Mouse (Mus musculus): ENCODE data around the gene Mlf2. TPM values are rescaled to one million over a fixed set of nuclear protein-coding genes. Genes with fewer than 3 reads are reported as not detected.

Gene Mlf2
- total and polyA plus RNA-seq, 3 experiments: 154 to 340 TPM; not detected in 1

DNA sequence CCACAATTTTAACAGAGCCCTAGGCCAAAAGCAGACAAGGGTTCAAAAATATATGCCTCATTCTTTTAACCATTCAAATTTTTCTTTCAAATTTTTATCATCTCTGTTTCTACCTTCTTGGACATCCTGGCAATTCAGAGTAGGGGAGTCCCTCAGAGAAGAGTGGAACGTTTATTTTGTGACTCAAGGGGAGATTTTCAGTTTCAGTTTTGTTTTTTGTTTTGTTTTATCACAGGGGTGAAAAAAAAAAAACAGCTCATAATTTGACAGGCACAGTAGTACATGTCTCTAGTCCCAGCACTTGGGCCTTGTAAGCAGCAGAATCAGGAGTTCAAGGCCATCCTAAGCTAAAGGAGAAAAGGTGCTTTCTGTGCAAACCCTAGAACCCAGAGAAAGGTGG lies 23.4 kb upstream of the Mlf2 start:
- no peak overlapping the region for H3K27ac ChIP-seq (ENCODE audit: control insufficient read depth, low read depth, low read length)
- DNase-seq (ENCODE audit: low read depth, low spot score): no peak
- H3K36me3 ChIP-seq (ENCODE audit: control insufficient read depth in 1 of 2, insufficient read depth in 2 of 2, low read length in 2 of 2): peaks cover 0 to 4% of the 10 kb centered on the region in 2 experiments; a peak in 2 of 4 replicates
- TF ChIP-seq CHD1 (IDR thresholded peaks at IDR 0.05; ENCODE audit: low read depth, low read length) (no peak), MYB (IDR thresholded peaks at IDR 0.05; ENCODE audit: low read depth, low read length) (no peak), CHD2 (IDR thresholded peaks at IDR 0.05; ENCODE audit: low read length) (no peak), MAFK (IDR thresholded peaks at IDR 0.05; ENCODE audit: borderline replicate concordance, low read depth, low read length) (no peak), POLR2AphosphoS5 (IDR thresholded peaks at IDR 0.05; ENCODE audit: borderline replicate concordance, low read depth, low read length) (no peak), ZMIZ1 (IDR thresholded peaks at IDR 0.05; ENCODE audit: low read depth, low read length) (no peak)
- H3K9ac ChIP-seq (ENCODE audit: control insufficient read depth, low read depth, low read length, poor library complexity, severe bottlenecking): no peak overlapping the region
- no peaks in the 10 kb centered on the region for H3K27me3 ChIP-seq (ENCODE audit: control insufficient read depth in 1 of 2, insufficient read depth in 2 of 2, low read length in 2 of 2)
- H3K79me2 ChIP-seq (ENCODE audit: control insufficient read depth, insufficient read depth, low read length, poor library complexity): peaks cover 2% of the 10 kb centered on the region; the same call in 1 of the 2 replicates
- H3K4me1 ChIP-seq (ENCODE audit: control insufficient read depth in 1 of 2, insufficient read depth in 2 of 2, low read length in 2 of 2): peaks cover 0 to 8% of the 10 kb centered on the region in 2 experiments; a peak in 3 of 4 replicates
- H3K9me3 ChIP-seq (replicated peaks; ENCODE audit: insufficient read depth, low read length): no peaks in the 10 kb centered on the region
- no peak overlapping the region for H3K4me3 ChIP-seq (ENCODE audit: control insufficient read depth in 1 of 2, insufficient read depth in 1 of 2, low read depth in 2 of 2, low read length in 2 of 2)

DNA sequence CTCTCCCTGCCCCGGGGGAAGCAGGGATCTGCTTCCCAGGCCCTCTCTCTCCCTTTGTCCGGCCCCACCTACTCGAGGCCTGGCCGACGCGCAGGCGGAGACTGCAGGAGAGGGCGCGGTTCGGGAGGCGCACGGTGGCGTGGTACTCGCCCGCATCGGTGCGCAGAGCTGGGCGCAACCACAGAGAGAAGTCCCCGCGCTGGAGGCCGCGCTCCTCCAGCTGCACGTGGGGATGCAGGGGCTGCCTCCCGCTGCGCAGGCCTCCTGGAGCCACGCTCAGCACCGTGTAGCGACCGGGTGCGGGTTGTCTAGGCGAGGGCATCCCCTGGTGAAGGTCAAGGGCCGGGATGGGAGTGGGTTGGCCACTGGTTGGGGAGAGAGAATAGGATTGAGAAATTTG lies 21.2 kb upstream of the Mlf2 start:
- Histone ChIP-seq H3K4me3 (ENCODE audit: control insufficient read depth in 1 of 2, insufficient read depth in 1 of 2, low read depth in 2 of 2, low read length in 2 of 2) (no peak overlapping the region), H3K79me2 (ENCODE audit: control insufficient read depth, insufficient read depth, low read length, poor library complexity) (no peaks in the 10 kb centered on the region), H3K27ac (ENCODE audit: control insufficient read depth, low read depth, low read length) (no peak overlapping the region), H3K4me1 (ENCODE audit: control insufficient read depth in 1 of 2, insufficient read depth in 2 of 2, low read length in 2 of 2) (peaks cover 6 to 14% of the 10 kb centered on the region in 2 experiments), H3K9ac (ENCODE audit: control insufficient read depth, low read depth, low read length, poor library complexity, severe bottlenecking) (no peak overlapping the region), H3K9me3 (replicated peaks; ENCODE audit: insufficient read depth, low read length) (no peaks in the 10 kb centered on the region), H3K27me3 (ENCODE audit: control insufficient read depth in 1 of 2, insufficient read depth in 2 of 2, low read length in 2 of 2) (no peaks in the 10 kb centered on the region), H3K36me3 (ENCODE audit: control insufficient read depth in 1 of 2, insufficient read depth in 2 of 2, low read length in 2 of 2) (peaks cover 0 to 13% of the 10 kb centered on the region in 2 experiments; a peak in 2 of 4 replicates)
- no peak for DNase-seq (ENCODE audit: low read depth, low spot score)
- no peak for TF ChIP-seq HCFC1 (IDR thresholded peaks at IDR 0.05; ENCODE audit: low read depth, low read length)

DNA sequence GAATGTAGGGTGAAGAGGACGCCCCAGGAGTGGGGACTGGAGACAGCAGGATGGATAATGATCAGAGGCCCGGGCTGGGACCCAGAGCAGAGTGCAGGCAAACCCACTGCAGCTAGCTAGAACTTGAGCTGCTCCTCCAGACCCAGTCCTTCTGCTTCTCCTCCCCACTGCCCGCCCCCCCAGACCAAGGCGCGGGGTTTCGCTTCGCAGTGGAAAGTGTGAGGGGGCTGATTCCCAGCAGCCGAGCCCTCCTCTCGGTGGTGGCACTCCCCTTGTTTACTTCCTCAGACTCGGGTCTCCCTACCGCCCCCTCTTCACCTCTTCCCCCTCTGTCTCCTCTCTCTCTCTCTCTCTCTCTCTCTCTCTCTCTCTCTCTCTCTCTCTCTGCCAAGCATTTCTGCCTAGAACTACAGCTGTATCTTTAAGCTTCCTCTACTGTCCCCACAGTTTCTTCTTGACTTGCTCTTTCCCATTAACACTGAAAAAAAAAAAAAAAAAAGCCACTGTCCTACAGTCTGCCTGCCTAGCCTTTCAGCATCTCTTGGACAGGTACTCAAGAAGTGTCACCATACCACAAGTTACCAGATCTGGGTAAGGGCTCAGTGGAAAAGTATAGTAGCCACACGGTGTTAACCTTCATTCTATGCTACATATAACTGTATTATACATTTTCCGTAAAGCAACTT lies 19.5 kb upstream of the Mlf2 start, which contains the start of gene Lag3:
Gene Lag3, minus strand, starts transcription at position 173 of the 686 bp plus-strand sequence.
- Histone ChIP-seq H3K9me3 (replicated peaks; ENCODE audit: insufficient read depth, low read length) (no peaks in the 10 kb centered on the region), H3K9ac (ENCODE audit: control insufficient read depth, low read depth, low read length, poor library complexity, severe bottlenecking) (peak within 1 kb of the TSS; percentile 2; the same call in 1 of the 2 replicates), H3K36me3 (ENCODE audit: control insufficient read depth in 1 of 2, insufficient read depth in 2 of 2, low read length in 2 of 2) (peaks cover 0 to 18% of the 10 kb centered on the region in 2 experiments; a peak in 2 of 4 replicates), H3K4me3 (ENCODE audit: control insufficient read depth in 1 of 2, insufficient read depth in 1 of 2, low read depth in 2 of 2, low read length in 2 of 2) (0 out of 4 replicates have a peak within 1 kb of the TSS, but pooled peaks of 1 of the 2 experiments have one; percentile 12), H3K27ac (ENCODE audit: control insufficient read depth, low read depth, low read length) (no peak within 1 kb of the TSS), H3K4me1 (ENCODE audit: control insufficient read depth in 1 of 2, insufficient read depth in 2 of 2, low read length in 2 of 2) (peaks cover 11 to 25% of the 10 kb centered on the region in 2 experiments), H3K27me3 (ENCODE audit: control insufficient read depth in 1 of 2, insufficient read depth in 2 of 2, low read length in 2 of 2) (no peaks in the 10 kb centered on the region), H3K79me2 (ENCODE audit: control insufficient read depth, insufficient read depth, low read length, poor library complexity) (peaks cover 1% of the 10 kb centered on the region; the same call in 1 of the 2 replicates)
- peak; percentile 31 for DNase-seq (ENCODE audit: low read depth, low spot score)
- TF ChIP-seq SMC3 (IDR thresholded peaks at IDR 0.05; ENCODE audit: low read depth, low read length) (no peak), JUND (IDR thresholded peaks at IDR 0.05; ENCODE audit: low read depth, low read length) (peak; percentile 79), ZNF384 (IDR thresholded peaks at IDR 0.05; ENCODE audit: low read depth, low read length) (peak; percentile 75)
